Mouse (Mus musculus): ENCODE results near the gene Ptgds. TPM values are rescaled to one million over a fixed set of nuclear protein-coding genes. Genes with fewer than 3 reads are reported as not detected.

The Ptgds gene
- total RNA-seq, 2 experiments from 2014 or later = 1.1 to 2.0 TPM

GRCm38 (mm10) chr2:25450853-25451647, 18.8 kb downstream of the Ptgds start:
- no peak for DNase-seq

GRCm38 (mm10) chr2:25442682-25443081, 27.2 kb downstream of the Ptgds start:
- DNase-seq = no peak

- DNase-seq = no peak
Observed at GRCm38 (mm10) chr2:25441067-25441466, 28.8 kb downstream of the Ptgds start.

- no peak for DNase-seq
Observed at GRCm38 (mm10) chr2:25436286-25436820, 33.5 kb downstream of the Ptgds start.

- DNase-seq = no peak
Observed at GRCm38 (mm10) chr2:25434292-25434691, 35.6 kb downstream of the Ptgds start.

GRCm38 (mm10) chr2:25433101-25433500, 36.7 kb downstream of the Ptgds start:
- no peak for DNase-seq

- DNase-seq = no peak
Observed at GRCm38 (mm10) chr2:25432326-25433098, 37.3 kb downstream of the Ptgds start.

GRCm38 (mm10) chr2:25431308-25431855, 38.5 kb downstream of the Ptgds start:
- DNase-seq = no peak

- no peak for DNase-seq
Observed at GRCm38 (mm10) chr2:25430395-25431233, 39.2 kb downstream of the Ptgds start.

- no peak for DNase-seq
Observed at GRCm38 (mm10) chr2:25429435-25430180, 40.2 kb downstream of the Ptgds start.

GRCm38 (mm10) chr2:25428442-25429236, 41.2 kb downstream of the Ptgds start, which contains the start of gene Abca2:
TSS of gene Abca2 (plus strand) at chr2:25428703.
- peak; percentile 96 to 98 for DNase-seq

- no peak for DNase-seq
Observed at GRCm38 (mm10) chr2:25427256-25427655, 42.6 kb downstream of the Ptgds start.

GRCm38 (mm10) chr2:25426721-25427191, 43.1 kb downstream of the Ptgds start:
- peak; percentile 68 to 81 for DNase-seq

- DNase-seq = no peak
Observed at GRCm38 (mm10) chr2:25425481-25425880, 44.4 kb downstream of the Ptgds start.

- DNase-seq = no peak
Observed at GRCm38 (mm10) chr2:25423626-25424025, 46.2 kb downstream of the Ptgds start.

GRCm38 (mm10) chr2:25422587-25423410, 47.0 kb downstream of the Ptgds start, which contains the start of gene Fut7:
TSS of gene Fut7 (plus strand) at chr2:25423267.
- DNase-seq = peak in 1 of 2 experiments; percentile 15

- DNase-seq = peak; percentile 46 to 68
Observed at GRCm38 (mm10) chr2:25421896-25422295, 48.0 kb downstream of the Ptgds start.

- DNase-seq = peak in 1 of 2 experiments; percentile 37
Observed at GRCm38 (mm10) chr2:25417426-25417825, 52.4 kb downstream of the Ptgds start.

All from adrenal gland, postnatal 36 days (tissue).